Mouse (Mus musculus) heart, postnatal 36 days (tissue): ENCODE results near the gene Kansl1. TPM values are rescaled to one million over a fixed set of nuclear protein-coding genes. Genes with fewer than 3 reads are reported as not detected.

ENCODE experiments used
- DNase-seq, 2 experiments: peaks; one replicate each; pipeline ENCODE4 v3.0.0; 2021 to 2022
- intact Hi-C: fragments of 180-260 bp; cut with DNase I; formaldehyde crosslinking; loops from one replicate; pipeline ENCODE4 v1.15.1; 2025
- total RNA-seq, 2 experiments: library from RNA; stranded (reverse); gene quantifications; 2 replicates each; pipeline ENCODE4 v1.2.3; 2021

Gene Kansl1
- total RNA-seq, 2 experiments from 2014 or later: 27.6 to 31.7 TPM

GRCm38 (mm10) chr11:104440521-104441474, 27.9 kb downstream of the Kansl1 start:
- DNase-seq: no peak
- intact Hi-C loops: loop anchor here (2.0 to 5.0 kb wide), 3 partner anchors 38 to 123 kb away; no protein-coding TSS in a partner anchor

GRCm38 (mm10) chr11:104439703-104440102, 29.0 kb downstream of the Kansl1 start:
- no peak for DNase-seq
- intact Hi-C loops: loop anchor here (2.0 to 5.0 kb wide), 3 partner anchors 37 to 122 kb away; no protein-coding TSS in a partner anchor

- no peak for DNase-seq
- intact Hi-C loops: no loop called here
Measured at GRCm38 (mm10) chr11:104438450-104438849, 30.2 kb downstream of the Kansl1 start.

- intact Hi-C loops: no loop called here
- no peak for DNase-seq
Measured at GRCm38 (mm10) chr11:104436394-104436954, 32.2 kb downstream of the Kansl1 start.

GRCm38 (mm10) chr11:104435753-104436152, 32.9 kb downstream of the Kansl1 start:
- intact Hi-C loops: no loop called here
- DNase-seq: no peak

- DNase-seq: no peak
- intact Hi-C loops: no loop called here
Measured at GRCm38 (mm10) chr11:104435141-104435540, 33.5 kb downstream of the Kansl1 start.

GRCm38 (mm10) chr11:104432251-104432650, 36.4 kb downstream of the Kansl1 start:
- intact Hi-C loops: no loop called here
- no peak for DNase-seq

- no peak for DNase-seq
- intact Hi-C loops: no loop called here
Measured at GRCm38 (mm10) chr11:104431807-104432206, 36.9 kb downstream of the Kansl1 start.

GRCm38 (mm10) chr11:104424727-104425416, 43.8 kb downstream of the Kansl1 start:
- DNase-seq: peak; percentile 47 to 55
- intact Hi-C loops: no loop called here

GRCm38 (mm10) chr11:104412254-104412653, 56.4 kb downstream of the Kansl1 start:
- no peak for DNase-seq
- intact Hi-C loops: no loop called here

GRCm38 (mm10) chr11:104407391-104407790, 61.3 kb downstream of the Kansl1 start:
- DNase-seq: no peak
- intact Hi-C loops: no loop called here

GRCm38 (mm10) chr11:104400961-104401360, 67.7 kb downstream of the Kansl1 start:
- no peak for DNase-seq
- intact Hi-C loops: loop anchor here (5.0 kb wide), 1 partner anchor 41 kb away; no protein-coding TSS in a partner anchor

- intact Hi-C loops: loop anchor here (5.0 kb wide), 1 partner anchor 43 kb away; no protein-coding TSS in a partner anchor
- no peak for DNase-seq
Measured at GRCm38 (mm10) chr11:104399459-104400216, 69.0 kb downstream of the Kansl1 start.

- intact Hi-C loops: no loop called here
- no peak for DNase-seq
Measured at GRCm38 (mm10) chr11:104395648-104396047, 73.0 kb downstream of the Kansl1 start.

GRCm38 (mm10) chr11:104393196-104393595, 75.5 kb downstream of the Kansl1 start:
- peak; percentile 27 to 29 for DNase-seq
- intact Hi-C loops: no loop called here

- DNase-seq: no peak
- intact Hi-C loops: no loop called here
Measured at GRCm38 (mm10) chr11:104392153-104392552, 76.5 kb downstream of the Kansl1 start.

- intact Hi-C loops: no loop called here
- DNase-seq: no peak
Measured at GRCm38 (mm10) chr11:104387284-104387683, 81.4 kb downstream of the Kansl1 start.

- intact Hi-C loops: no loop called here
- DNase-seq: no peak
Measured at GRCm38 (mm10) chr11:104386595-104386994, 82.1 kb downstream of the Kansl1 start.

- no peak for DNase-seq
- intact Hi-C loops: loop anchor here (2.0 kb wide), 1 partner anchor 62 kb away; no protein-coding TSS in a partner anchor
Measured at GRCm38 (mm10) chr11:104383167-104383810, 85.4 kb downstream of the Kansl1 start.

GRCm38 (mm10) chr11:104381887-104382286, 86.8 kb downstream of the Kansl1 start:
- intact Hi-C loops: loop anchor here (2.0 kb wide), 1 partner anchor 63 kb away; no protein-coding TSS in a partner anchor
- DNase-seq: no peak
